Mouse (Mus musculus) leukemia stem cell, adult 10-12 weeks (primary cell): ENCODE measurements around the gene Arl16. TPM values are rescaled to one million over a fixed set of nuclear protein-coding genes. Genes with fewer than 3 reads are reported as not detected.

Experiments used
- polyA plus RNA-seq: library from polyadenylated mRNA; stranded (reverse); fragments of >175 nt; gene quantifications from 2 replicates; pipeline ENCODE4 v1.2.3, GENCODE M21; 2012; ENCODE audit warnings: low replicate concordance

Gene Arl16
- polyA plus RNA-seq, result 9.5 and 17.8 TPM in 2 replicates

DNA sequence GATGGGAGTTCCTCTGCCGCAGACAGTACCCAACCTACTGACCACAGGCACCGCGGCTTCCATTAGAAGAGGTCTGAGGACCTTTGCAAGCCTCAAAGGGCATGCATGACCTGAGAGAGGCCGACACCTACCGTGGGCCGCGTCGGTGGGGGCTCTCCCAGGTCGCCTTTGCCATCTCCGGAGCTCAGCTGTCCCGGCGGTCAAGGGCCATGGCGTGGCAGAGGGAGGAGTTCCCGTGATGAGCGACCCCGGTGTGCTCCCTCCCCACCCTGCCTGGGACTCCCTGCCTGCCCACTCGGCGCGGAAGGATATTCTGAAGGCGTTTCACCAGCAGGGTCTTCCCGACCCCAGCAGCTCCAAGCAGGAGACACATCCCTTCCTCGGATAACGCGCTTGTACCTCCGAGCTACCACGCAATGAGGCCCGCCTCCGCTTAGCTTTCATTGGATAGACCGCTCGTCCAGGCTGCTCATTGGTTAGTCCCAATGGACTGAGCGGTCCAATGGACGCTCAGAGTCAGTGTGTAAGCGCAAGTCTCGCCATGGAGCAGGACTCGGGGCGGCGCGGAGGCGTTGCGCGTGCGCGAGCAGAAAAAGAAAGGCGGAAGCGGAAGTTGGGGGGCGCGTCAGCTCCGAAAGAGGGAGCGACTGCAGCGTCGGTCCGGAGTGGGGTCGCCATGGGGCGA is at the start of gene Arl16:
Gene Arl16, minus strand, starts transcription at position 557 of the 685 bp plus-strand sequence.

DNA sequence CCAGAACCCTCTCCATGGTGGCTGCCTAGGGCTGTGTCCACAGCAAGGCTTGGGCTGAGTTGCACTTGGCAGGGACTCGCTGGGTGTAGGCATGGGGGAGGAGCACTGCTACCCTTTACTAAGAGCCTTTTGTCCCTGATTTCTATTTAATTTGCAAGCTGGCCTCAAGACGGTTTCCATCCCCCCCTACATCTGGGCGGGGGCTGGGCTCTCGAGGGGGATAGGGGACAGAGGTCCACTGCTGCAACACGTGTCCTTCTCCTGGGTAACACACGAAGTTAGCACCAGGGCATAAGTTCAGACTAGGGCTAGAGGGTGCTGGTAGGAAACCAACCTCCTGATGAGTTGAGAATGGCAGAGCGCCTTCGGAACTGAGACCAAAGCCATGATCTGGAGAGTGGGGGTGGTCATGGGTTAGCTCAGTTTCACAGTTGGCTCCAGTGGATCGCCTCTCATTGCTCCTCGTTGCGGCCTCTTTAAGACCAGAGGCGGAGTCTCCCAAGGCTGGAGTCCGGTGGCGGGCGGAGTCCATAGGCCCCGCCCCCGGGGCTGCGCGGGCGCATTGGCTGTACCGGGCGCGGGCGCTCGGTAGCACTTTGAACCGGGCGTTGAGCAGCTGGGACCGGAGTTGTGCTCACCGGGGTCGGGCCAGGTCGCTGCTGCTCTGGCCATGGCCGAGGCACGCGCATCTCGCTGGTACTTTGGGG is 24.1 kb upstream of the Arl16 start, which contains the start of gene Slc25a10:
Gene Slc25a10, plus strand, starts transcription at position 524 of the 707 bp plus-strand sequence.

GRCm38 (mm10) chr11:120484265-120484981 is 17.0 kb upstream of the Arl16 start, which contains the start of gene Mrpl12:
TSS of gene Mrpl12 (plus strand) at chr11:120484613.

GRCm38 (mm10) chr11:120457772-120458751 is 9.3 kb downstream of the Arl16 start, which contains the start of the genes Oxld1 and Ccdc137:
TSS of gene Oxld1 (minus strand) at chr11:120458068.
TSS of gene Ccdc137 (plus strand) at chr11:120458115.

GRCm38 (mm10) chr11:120453306-120453705 is 14.1 kb downstream of the Arl16 start, which contains the start of gene Pde6g:
TSS of gene Pde6g (minus strand) at chr11:120453500.

GRCm38 (mm10) chr11:120442344-120442743 is 25.1 kb downstream of the Arl16 start, which contains the start of gene Tspan10:
TSS of gene Tspan10 (plus strand) at chr11:120442644.

DNA sequence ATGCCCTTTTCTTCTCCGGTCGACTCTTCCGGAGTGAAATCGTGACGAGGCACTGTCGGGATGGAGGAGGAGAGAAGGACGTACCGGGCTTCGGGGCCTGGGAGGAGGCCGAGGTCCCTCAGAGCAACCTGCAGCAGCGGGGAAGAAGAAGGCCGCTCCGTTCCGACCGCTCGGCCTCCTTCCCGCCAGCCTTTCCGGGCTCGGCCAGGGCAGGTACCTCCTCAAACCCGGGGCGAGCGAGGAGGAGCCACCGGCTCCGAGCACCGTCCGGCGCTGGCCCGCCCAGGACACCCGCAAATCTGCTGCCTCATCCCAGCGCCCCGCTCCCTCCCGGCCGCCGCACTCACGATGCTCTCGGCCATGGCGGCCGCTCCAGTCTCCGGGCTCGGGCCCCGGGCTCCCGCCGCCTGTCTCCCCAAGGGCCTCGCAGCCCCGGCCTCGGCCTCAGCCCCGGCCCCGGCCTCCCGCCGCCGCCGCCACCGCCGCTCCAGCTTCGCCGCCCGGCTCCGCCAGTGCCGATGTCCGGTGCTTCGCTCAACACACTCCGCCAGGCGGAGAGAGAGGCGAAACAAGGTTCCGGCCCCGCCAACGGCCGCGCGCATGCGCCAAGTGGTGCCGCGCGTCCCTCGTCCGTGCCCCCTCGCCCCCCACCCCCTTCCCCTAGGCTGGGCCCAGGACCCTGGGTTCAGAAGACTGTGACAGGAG is 30.1 kb downstream of the Arl16 start, which contains the start of gene Nploc4:
Gene Nploc4, minus strand, starts transcription at position 557 of the 705 bp plus-strand sequence.

Other genes with a start within 250 kb of the Arl16 start
- 1.1 and 1.7 TPM in 2 replicates for gene Bahcc1, start 234.7 kb downstream of the Arl16 start, polyA plus RNA-seq
- 257 and 584 TPM in 2 replicates for gene Actg1, start 119.1 kb downstream of the Arl16 start, polyA plus RNA-seq
- not detected in 2 replicates for gene Fscn2, start 106.1 kb downstream of the Arl16 start, polyA plus RNA-seq
- gene Faap100, start 88.8 kb downstream of the Arl16 start, polyA plus RNA-seq, result 16.7 and 41.0 TPM in 2 replicates
- gene Nploc4, start 29.9 kb downstream of the Arl16 start, polyA plus RNA-seq, result 82.3 and 226 TPM in 2 replicates
- gene Tspan10, start 25.0 kb downstream of the Arl16 start, polyA plus RNA-seq, result 0.17 TPM in 1 of 2 replicates, not detected in the other
- 0.20 and 0.28 TPM in 2 replicates for gene Pde6g, start 14.1 kb downstream of the Arl16 start, polyA plus RNA-seq
- gene Oxld1, start 9.5 kb downstream of the Arl16 start, polyA plus RNA-seq, result 6.7 and 11.8 TPM in 2 replicates
- 33.7 and 46.9 TPM in 2 replicates for gene Ccdc137, start 9.5 kb downstream of the Arl16 start, polyA plus RNA-seq
- gene Mrpl12, start 17.0 kb upstream of the Arl16 start, polyA plus RNA-seq, result 288 and 518 TPM in 2 replicates
- gene Slc25a10, start 24.2 kb upstream of the Arl16 start, polyA plus RNA-seq, result 94.0 and 114 TPM in 2 replicates
- gene Gcgr, start 63.1 kb upstream of the Arl16 start, polyA plus RNA-seq, result not detected in 2 replicates
- 63.8 and 96.4 TPM in 2 replicates for gene Mcrip1, start 82.1 kb upstream of the Arl16 start, polyA plus RNA-seq
- not detected in 2 replicates for gene Ppp1r27, start 83.5 kb upstream of the Arl16 start, polyA plus RNA-seq
- gene P4hb, start 105.6 kb upstream of the Arl16 start, polyA plus RNA-seq, result 998 and 1,537 TPM in 2 replicates
- 596 and 1,231 TPM in 2 replicates for gene Arhgdia, start 114.0 kb upstream of the Arl16 start, polyA plus RNA-seq
- gene Alyref, start 130.8 kb upstream of the Arl16 start, polyA plus RNA-seq, result 192 and 295 TPM in 2 replicates
- gene Anapc11, start 130.8 kb upstream of the Arl16 start, polyA plus RNA-seq, result 39.8 and 162 TPM in 2 replicates
- 2.4 and 7.0 TPM in 2 replicates for gene Npb, start 140.9 kb upstream of the Arl16 start, polyA plus RNA-seq
- gene Pcyt2, start 150.3 kb upstream of the Arl16 start, polyA plus RNA-seq, result 56.6 and 107 TPM in 2 replicates
- gene Sirt7, start 157.6 kb upstream of the Arl16 start, polyA plus RNA-seq, result 147 and 228 TPM in 2 replicates
- gene Mafg, start 166.0 kb upstream of the Arl16 start, polyA plus RNA-seq, result 103 and 176 TPM in 2 replicates
- 2.3 and 2.7 TPM in 2 replicates for gene Pycr1, start 176.2 kb upstream of the Arl16 start, polyA plus RNA-seq
- not detected in 2 replicates for gene Myadml2, start 180.6 kb upstream of the Arl16 start, polyA plus RNA-seq
- 0.28 and 0.48 TPM in 2 replicates for gene Notum, start 193.6 kb upstream of the Arl16 start, polyA plus RNA-seq
- gene Aspscr1, start 205.4 kb upstream of the Arl16 start, polyA plus RNA-seq, result 168 and 366 TPM in 2 replicates
- 33.5 and 180 TPM in 2 replicates for gene Cenpx, start 246.1 kb upstream of the Arl16 start, polyA plus RNA-seq
- gene Lrrc45, start 246.3 kb upstream of the Arl16 start, polyA plus RNA-seq, result 29.3 and 37.4 TPM in 2 replicates